Mouse (Mus musculus) testis, adult 2 months (tissue): ENCODE results near the gene Jak3.

Source experiments
- CTCF ChIP-seq: fragments of 200-500 bp; IDR thresholded peaks from 2 replicates; pipeline ENCODE4 v1.5.1; 2012; ENCODE audit warnings: low read depth, mild to moderate bottlenecking, inconsistent platforms, low read length, moderate library complexity; ENCODE audit not compliant: control insufficient read depth, insufficient read depth, insufficient replicate concordance
- POLR2A ChIP-seq: fragments of 200-500 bp; IDR thresholded peaks from 2 replicates; pipeline ENCODE4 v1.6.1; 2012; ENCODE audit warnings: low read depth, mild to moderate bottlenecking, inconsistent platforms, low read length, moderate library complexity; ENCODE audit not compliant: control insufficient read depth

DNA sequence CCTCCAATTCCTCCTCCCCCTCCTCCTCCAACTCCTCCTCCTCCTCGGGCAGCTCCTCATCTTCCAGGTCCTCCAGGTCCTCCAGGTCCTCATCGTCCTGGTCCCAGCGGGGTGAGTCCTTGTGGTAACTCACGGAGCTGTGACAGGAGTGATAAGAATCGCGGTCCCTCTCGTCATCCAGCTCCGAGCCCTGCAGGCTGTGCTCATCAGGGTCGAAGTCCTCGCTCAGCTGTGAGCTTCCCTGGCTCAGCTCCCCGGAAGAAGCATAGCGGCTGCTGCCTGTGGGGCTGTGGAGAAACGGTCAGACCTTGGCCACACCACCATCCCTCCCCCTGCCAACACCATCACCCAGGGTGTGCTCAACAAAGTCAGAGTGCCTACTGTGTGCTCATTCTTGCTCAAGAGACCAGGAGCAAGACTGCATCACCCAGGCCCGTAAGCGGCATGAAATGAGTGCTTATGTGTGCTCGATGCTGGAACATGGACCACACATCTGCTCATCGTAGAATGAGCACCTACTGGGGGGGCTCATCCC, 17.5 kb upstream of the Jak3 start:
- TF ChIP-seq CTCF: no peak
- TF ChIP-seq POLR2A: no peak
